Mouse (Mus musculus) intestine, embryonic 14.5 days (tissue): ENCODE data around the gene Olfr493. TPM values are rescaled to one million over a fixed set of nuclear protein-coding genes. Genes with fewer than 3 reads are reported as not detected.

ENCODE experiments used
- ATAC-seq: fragments of 200-750 bp; cut with Nextera tagmentation; replicated peaks from 2 replicates; pipeline ENCODE4 v1.8.0; 2017; ENCODE audit warnings: low read depth, moderate number of reproducible peaks, moderate TSS enrichment, moderate library complexity; ENCODE audit not compliant: low FRiP score, low TSS enrichment
- DNase-seq: peaks from one replicate; pipeline ENCODE4 v3.0.0-alpha.2; 2018; ENCODE audit warnings: low spot score
- H3K27ac ChIP-seq: fragments of 300-500 bp; sonication (generic); 2 replicates; pipeline ENCODE4 v1.5.1; 2014; ENCODE audit warnings: low read depth, mild to moderate bottlenecking, control low read depth
- H3K27me3 ChIP-seq: fragments of 300-500 bp; sonication (generic); replicated peaks from 2 replicates; pipeline ENCODE4 v1.6.1; 2014; ENCODE audit warnings: low read length, control low read depth; ENCODE audit not compliant: control insufficient read depth, insufficient read depth
- H3K36me3 ChIP-seq: fragments of 300-500 bp; sonication (generic); 2 replicates; pipeline ENCODE4 v1.6.1; 2014; ENCODE audit warnings: low read length, control low read depth; ENCODE audit not compliant: control insufficient read depth, insufficient read depth
- H3K4me1 ChIP-seq: fragments of 300-500 bp; sonication (generic); replicated peaks from 2 replicates; pipeline ENCODE4 v1.6.1; 2014; ENCODE audit warnings: low read length, control low read depth, mixed read lengths; ENCODE audit not compliant: control insufficient read depth, insufficient read depth
- H3K4me2 ChIP-seq: fragments of 300-500 bp; sonication (generic); 2 replicates; pipeline ENCODE4 v1.6.1; 2014; ENCODE audit warnings: low read length
- H3K4me3 ChIP-seq: fragments of 300-500 bp; sonication (generic); 2 replicates; pipeline ENCODE4 v1.5.1; 2014; ENCODE audit warnings: low read depth, low read length, control low read depth, mixed read lengths
- H3K9ac ChIP-seq: fragments of 300-500 bp; sonication (generic); 2 replicates; pipeline ENCODE4 v1.6.1; 2014; ENCODE audit warnings: mild to moderate bottlenecking, low read length
- H3K9me3 ChIP-seq: fragments of 300-500 bp; sonication (generic); 2 replicates; pipeline ENCODE4 v1.6.1; 2016; ENCODE audit warnings: low read length, control low read depth; ENCODE audit not compliant: control insufficient read depth
- WGBS: fragments of 180-500 bp; shearing (Covaris S2); extraction: QIAGEN DNeasy Blood & Tissue Kit; methylation state at CpG from one replicate; pipeline ENCODE4 v1.1.7; 2014; 5-methylcytosine and 5-hydroxymethylcytosine counted together
- polyA plus RNA-seq: library from polyadenylated mRNA; unstranded; fragments of >200 nt; fragmentation: Nextera tagmentation; extraction: Ambion mirVana; gene quantifications from 2 replicates; pipeline ENCODE4 v1.2.1, GENCODE M21; 2014

Olfr493 gene
- polyA plus RNA-seq = not detected in 2 replicates

DNA sequence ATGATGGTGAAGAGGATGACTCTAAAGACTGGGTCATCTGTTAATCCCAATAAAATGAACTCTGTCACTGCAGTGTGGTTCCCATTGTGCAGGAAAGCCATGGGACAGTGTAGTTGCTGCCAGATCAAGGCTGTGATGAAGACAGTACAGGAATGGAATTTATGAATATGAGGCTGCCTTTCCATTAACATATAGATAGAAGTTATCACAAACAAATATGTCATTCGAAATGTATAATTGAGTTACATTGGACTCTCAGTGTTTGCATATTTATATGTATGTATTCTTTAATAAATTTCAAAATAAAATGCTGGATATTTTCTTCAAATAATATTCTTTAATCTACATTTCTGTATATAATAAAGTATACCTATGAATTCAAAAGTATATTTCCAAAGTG is at the start of gene Olfr493:
Gene Olfr493 (minus strand): TSS at position 101 of the 400 bp plus-strand sequence.
- Histone ChIP-seq H3K4me3 (no peak within 1 kb of the TSS), H3K36me3 (no peaks in the 10 kb centered on the region), H3K9ac (no peak within 1 kb of the TSS), H3K9me3 (no peaks in the 10 kb centered on the region), H3K4me1 (no peaks in the 10 kb centered on the region), H3K4me2 (no peak within 1 kb of the TSS), H3K27ac (no peak within 1 kb of the TSS), H3K27me3 (no peaks in the 10 kb centered on the region)
- 60% methylated on average over 1 of the region's 1 CpGs for WGBS
- DNase-seq (no peak), ATAC-seq (no peak)

DNA sequence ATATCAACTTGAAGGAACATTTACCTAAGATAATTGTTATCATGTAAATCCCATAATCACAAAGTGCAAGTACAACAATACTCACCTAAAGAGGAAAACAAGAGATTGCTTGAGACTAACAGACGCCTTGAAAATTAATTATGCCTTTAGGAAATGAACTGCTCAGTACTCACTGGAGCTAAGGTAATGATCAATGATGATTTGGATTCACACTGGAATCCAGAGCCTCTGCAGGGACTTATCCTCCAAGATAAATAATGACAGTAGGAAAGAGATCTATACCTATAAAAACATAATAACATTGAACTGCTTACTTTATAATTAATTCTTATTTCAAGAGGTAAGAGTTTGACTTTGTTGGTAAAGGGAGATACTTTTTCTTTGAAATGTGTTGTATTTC is 46.1 kb upstream of the Olfr493 start, which contains the start of gene Olfr495:
Gene Olfr495 (plus strand): TSS at position 301 of the 400 bp plus-strand sequence.
- Histone ChIP-seq H3K4me2 (no peak within 1 kb of the TSS), H3K36me3 (no peaks in the 10 kb centered on the region), H3K4me3 (no peak within 1 kb of the TSS), H3K9ac (no peak within 1 kb of the TSS), H3K27ac (no peak within 1 kb of the TSS), H3K4me1 (no peaks in the 10 kb centered on the region), H3K9me3 (no peaks in the 10 kb centered on the region), H3K27me3 (no peaks in the 10 kb centered on the region)
- ATAC-seq (no peak), DNase-seq (no peak)
- WGBS = 63% methylated on average over 1 of the region's 1 CpGs

DNA sequence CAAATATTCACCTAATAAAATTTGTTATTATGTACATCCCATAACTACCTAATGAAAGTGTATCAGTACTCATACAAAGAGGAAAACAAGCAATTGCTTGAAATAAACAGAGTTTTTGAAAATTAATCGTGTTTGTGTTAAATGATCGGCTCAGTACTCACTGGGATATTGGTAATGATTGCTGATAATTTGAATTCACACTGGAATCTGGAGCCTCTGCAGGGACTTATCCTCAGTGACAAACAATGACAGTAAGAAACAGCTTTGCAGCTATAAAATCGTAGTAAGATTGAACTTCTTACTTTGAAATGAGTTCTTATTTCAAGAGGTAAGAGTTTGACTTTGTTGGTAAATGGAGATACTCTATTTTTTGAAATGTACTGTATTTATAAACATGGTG is 18.3 kb upstream of the Olfr493 start, which contains the start of gene Olfr494:
Gene Olfr494 (plus strand): TSS at position 301 of the 400 bp plus-strand sequence.
- H3K9me3 ChIP-seq = no peaks in the 10 kb centered on the region
- WGBS = 77% methylated on average over 3 of the region's 3 CpGs

DNA sequence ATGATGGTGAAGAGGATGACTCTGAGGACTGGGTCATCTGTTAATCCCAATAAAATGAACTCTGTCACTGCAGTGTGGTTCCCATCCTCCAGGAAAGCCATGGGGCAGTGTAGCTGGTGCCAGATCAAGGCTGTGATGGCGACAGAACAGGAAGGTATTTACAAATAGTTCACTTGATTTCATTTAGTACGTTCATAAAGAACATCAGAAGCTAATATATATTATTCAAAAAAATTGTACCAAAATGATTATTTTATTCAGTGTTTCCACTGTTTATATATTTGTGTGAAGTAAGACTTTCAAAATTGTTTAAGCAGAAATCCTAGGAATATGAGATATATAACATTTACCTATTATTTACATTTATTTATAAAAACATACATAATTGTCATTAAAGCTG is 23.2 kb downstream of the Olfr493 start, which contains the start of gene Olfr492:
Gene Olfr492 (minus strand): TSS at position 101 of the 400 bp plus-strand sequence.
- no peaks in the 10 kb centered on the region for H3K9me3 ChIP-seq
- no peak for ATAC-seq
- no peaks in the 10 kb centered on the region for H3K27me3 ChIP-seq
- H3K4me3 ChIP-seq = no peak within 1 kb of the TSS
- no peaks in the 10 kb centered on the region for H3K4me1 ChIP-seq
- no peak for DNase-seq
- H3K27ac ChIP-seq = no peak within 1 kb of the TSS
- H3K36me3 ChIP-seq = no peaks in the 10 kb centered on the region
- H3K4me2 ChIP-seq = no peak within 1 kb of the TSS
- 79% methylated on average over 2 of the region's 2 CpGs for WGBS
- H3K9ac ChIP-seq = no peak within 1 kb of the TSS

More for the DNA sequence above, 18.3 kb upstream of the Olfr493 start, which contains the start of gene Olfr494:
- Histone ChIP-seq H3K4me3 (no peak within 1 kb of the TSS), H3K4me2 (no peak within 1 kb of the TSS), H3K4me1 (no peaks in the 10 kb centered on the region), H3K27me3 (no peaks in the 10 kb centered on the region), H3K9ac (no peak within 1 kb of the TSS), H3K27ac (no peak within 1 kb of the TSS), H3K36me3 (no peaks in the 10 kb centered on the region)
- DNase-seq = no peak
- no peak for ATAC-seq

- ATAC-seq = no peak
These were observed 33.6 kb downstream of the Olfr493 start, which contains the start of gene Olfr491 for GRCm38 (mm10) chr7:108313151-108313550. Gene Olfr491, plus strand, starts transcription at chr7:108313451.

More at GRCm38 (mm10) chr7:108313151-108313550, 33.6 kb downstream of the Olfr493 start, which contains the start of gene Olfr491:
- H3K4me3 ChIP-seq = no peak within 1 kb of the TSS
- no peaks in the 10 kb centered on the region for H3K9me3 ChIP-seq
- no peaks in the 10 kb centered on the region for H3K36me3 ChIP-seq
- no peaks in the 10 kb centered on the region for H3K4me1 ChIP-seq
- DNase-seq = no peak
- no peak within 1 kb of the TSS for H3K4me2 ChIP-seq
- H3K27ac ChIP-seq = no peak within 1 kb of the TSS
- no peak within 1 kb of the TSS for H3K9ac ChIP-seq
- no peaks in the 10 kb centered on the region for H3K27me3 ChIP-seq
- 62% methylated on average over 1 of the region's 1 CpGs for WGBS

Other genes starting within 250 kb of the Olfr493 start
- not detected in 2 replicates for gene Olfr482, start 249.4 kb downstream of the Olfr493 start, polyA plus RNA-seq
- gene Olfr483, start 246.1 kb downstream of the Olfr493 start, polyA plus RNA-seq = not detected in 2 replicates
- not detected in 2 replicates for gene Olfr484, start 219.5 kb downstream of the Olfr493 start, polyA plus RNA-seq
- not detected in 2 replicates for gene Olfr485, start 187.1 kb downstream of the Olfr493 start, polyA plus RNA-seq
- not detected in 2 replicates for gene Olfr486, start 174.2 kb downstream of the Olfr493 start, polyA plus RNA-seq
- gene Olfr487, start 132.3 kb downstream of the Olfr493 start, polyA plus RNA-seq = not detected in 2 replicates
- not detected in 2 replicates for gene Olfr488, start 88.6 kb downstream of the Olfr493 start, polyA plus RNA-seq
- not detected in 2 replicates for gene Olfr490, start 58.0 kb downstream of the Olfr493 start, polyA plus RNA-seq
- gene Olfr491, start 33.5 kb downstream of the Olfr493 start, polyA plus RNA-seq = not detected in 2 replicates
- gene Olfr492, start 23.3 kb downstream of the Olfr493 start, polyA plus RNA-seq = not detected in 2 replicates
- not detected in 2 replicates for gene Olfr494, start 18.4 kb upstream of the Olfr493 start, polyA plus RNA-seq
- not detected in 2 replicates for gene Olfr495, start 46.2 kb upstream of the Olfr493 start, polyA plus RNA-seq
- not detected in 2 replicates for gene Olfr497, start 73.4 kb upstream of the Olfr493 start, polyA plus RNA-seq
- not detected in 2 replicates for gene Olfr498, start 118.3 kb upstream of the Olfr493 start, polyA plus RNA-seq
- gene Olfr502, start 178.1 kb upstream of the Olfr493 start, polyA plus RNA-seq = not detected in 2 replicates
- not detected in 2 replicates for gene Olfr503, start 197.5 kb upstream of the Olfr493 start, polyA plus RNA-seq
- gene Olfr504, start 218.8 kb upstream of the Olfr493 start, polyA plus RNA-seq = not detected in 2 replicates